Comparison of ENCODE assay signal across 20 mouse cellular contexts in genomic region chr1:168101514-168101913, GRCm38 (mm10).
"Had no signal": no experiment of that assay in that cellular context is flagged by ENCODE, and none has a peak within 500 bp of the region (broad histone marks: within the 10 kb centered on the region; RNA-seq: fewer than 3 reads in every experiment).

No protein-coding gene starts in this region.

- H3K36me3 ChIP-seq: midbrain, embryonic 10.5 days; midbrain, embryonic 12.5 days; neural tube, embryonic 13.5 days; neural tube, embryonic 15.5 days; stomach, embryonic 15.5 days had no signal

- H3K4me3 ChIP-seq: midbrain, embryonic 10.5 days; midbrain, embryonic 12.5 days; myocyte; neural tube, embryonic 13.5 days; neural tube, embryonic 15.5 days; stomach, embryonic 15.5 days had no signal

- H3K4me1 ChIP-seq: midbrain, embryonic 10.5 days; midbrain, embryonic 12.5 days; neural tube, embryonic 13.5 days; neural tube, embryonic 15.5 days; stomach, embryonic 15.5 days had no signal

- H3K27me3 ChIP-seq: neural tube, embryonic 13.5 days; neural tube, embryonic 15.5 days; stomach, embryonic 15.5 days had no signal

- H3K4me2 ChIP-seq: lung, embryonic 14.5 days; midbrain, embryonic 12.5 days; neural tube, embryonic 13.5 days; neural tube, embryonic 15.5 days; stomach, embryonic 15.5 days had no signal

- H3K9me3 ChIP-seq: neural tube, embryonic 13.5 days; neural tube, embryonic 15.5 days; stomach, embryonic 15.5 days had no signal

- H3K27ac ChIP-seq: midbrain, embryonic 10.5 days; midbrain, embryonic 12.5 days; neural tube, embryonic 13.5 days; neural tube, embryonic 15.5 days; stomach, embryonic 15.5 days; stomach, postnatal 0 days had no signal

- DNase-seq: lung, adult 18-20 months; lung, embryonic 14.5 days; lung, postnatal 10 days; lung, postnatal 4 days; midbrain, embryonic 14.5 days; retina, postnatal 1 day; right cerebral cortex, adult 18-20 months; right cerebral cortex, postnatal 25 days; right cerebral cortex, postnatal 4 days; thymus, adult 18-20 months; thymus, postnatal 14 days; thymus, postnatal 36 days had no signal

- ATAC-seq: midbrain, embryonic 16.5 days had no signal

- H3K9ac ChIP-seq: lung, embryonic 14.5 days; midbrain, embryonic 12.5 days; neural tube, embryonic 13.5 days; neural tube, embryonic 15.5 days; stomach, embryonic 15.5 days had no signal
